Mouse (Mus musculus): ENCODE data around the gene Mymx. TPM values are rescaled to one million over a fixed set of nuclear protein-coding genes. Genes with fewer than 3 reads are reported as not detected.

Gene Mymx
- total and polyA plus RNA-seq, 3 experiments, result not detected

- H3K4me3 ChIP-seq, result peak overlapping the region; percentile 9; the same call in 1 of the 2 replicates
- H3K4me1 ChIP-seq (ENCODE audit: control insufficient read depth, insufficient read depth, low read length), result peaks cover 27% of the 10 kb centered on the region
- peak; percentile 88 for DNase-seq
- intact Hi-C loops (cut with DNase I), result loop anchor here (1.0 to 10.0 kb wide), 6 partner anchors 11 to 570 kb away; partner anchors contain the start of genes Mad2l1bp and Slc29a1
- no peaks in the 10 kb centered on the region for H3K27me3 ChIP-seq (ENCODE audit: control insufficient read depth, insufficient read depth, low read length)
- peaks cover 11% of the 10 kb centered on the region; the same call in 1 of the 2 replicates for H3K36me3 ChIP-seq (ENCODE audit: control insufficient read depth, insufficient read depth, low read length)
- TF ChIP-seq EP300 (IDR thresholded peaks at IDR 0.05; ENCODE audit: insufficient read depth, low read depth, low read length) (peak; percentile 39; the same call in 1 of the 2 replicates), POLR2A (IDR thresholded peaks at IDR 0.05; ENCODE audit: insufficient read depth, low read depth, low read length) (peak; percentile 69), CTCF (IDR thresholded peaks at IDR 0.05) (no peak; the same call in 1 of the 2 replicates)
- peak overlapping the region; percentile 90 for H3K27ac ChIP-seq
- H3K79me2 ChIP-seq (replicated peaks; ENCODE audit: control insufficient read depth, insufficient read depth, low read length), result no peaks in the 10 kb centered on the region
- 6% methylated on average over 14 of the region's 14 CpGs for WGBS
- peak overlapping the region; percentile 51 for H3K9ac ChIP-seq (ENCODE audit: low read depth, low read length)
Measured at GRCm38 (mm10) chr17:45584939-45585678, 16.8 kb downstream of the Mymx start.

GRCm38 (mm10) chr17:45584096-45584896, 17.6 kb downstream of the Mymx start:
- Histone ChIP-seq H3K27ac (peak overlapping the region; percentile 90), H3K79me2 (replicated peaks; ENCODE audit: control insufficient read depth, insufficient read depth, low read length) (no peaks in the 10 kb centered on the region), H3K4me3 (no peak overlapping the region; the same call in 1 of the 2 replicates), H3K9ac (ENCODE audit: low read depth, low read length) (peak overlapping the region; percentile 50), H3K4me1 (ENCODE audit: control insufficient read depth, insufficient read depth, low read length) (peaks cover 27% of the 10 kb centered on the region), H3K27me3 (ENCODE audit: control insufficient read depth, insufficient read depth, low read length) (no peaks in the 10 kb centered on the region), H3K36me3 (ENCODE audit: control insufficient read depth, insufficient read depth, low read length) (peaks cover 11% of the 10 kb centered on the region; the same call in 1 of the 2 replicates)
- peak; percentile 90 to 94 for DNase-seq
- intact Hi-C loops (cut with DNase I), result loop anchor here (1.0 to 10.0 kb wide), 6 partner anchors 10 to 571 kb away; partner anchors contain the start of genes Mad2l1bp and Slc29a1
- WGBS, result 7% methylated on average over 12 of the region's 12 CpGs
- peak; percentile 97 for TF ChIP-seq EP300 (IDR thresholded peaks at IDR 0.05; ENCODE audit: insufficient read depth, low read depth, low read length)
- TF ChIP-seq POLR2A (IDR thresholded peaks at IDR 0.05; ENCODE audit: insufficient read depth, low read depth, low read length), result peak; percentile 46; the same call in 1 of the 2 replicates
- no peak for TF ChIP-seq CTCF (IDR thresholded peaks at IDR 0.05)

GRCm38 (mm10) chr17:45582715-45583355, 19.1 kb downstream of the Mymx start:
- Histone ChIP-seq H3K79me2 (replicated peaks; ENCODE audit: control insufficient read depth, insufficient read depth, low read length) (no peaks in the 10 kb centered on the region), H3K4me1 (ENCODE audit: control insufficient read depth, insufficient read depth, low read length) (peaks cover 29% of the 10 kb centered on the region), H3K4me3 (no peak overlapping the region), H3K27ac (peak overlapping the region; percentile 90; the same call in 1 of the 2 replicates), H3K9ac (ENCODE audit: low read depth, low read length) (no peak overlapping the region), H3K36me3 (ENCODE audit: control insufficient read depth, insufficient read depth, low read length) (peaks cover 11% of the 10 kb centered on the region; the same call in 1 of the 2 replicates), H3K27me3 (ENCODE audit: control insufficient read depth, insufficient read depth, low read length) (no peaks in the 10 kb centered on the region)
- intact Hi-C loops (cut with DNase I), result loop anchor here (5.0 to 10.0 kb wide), 3 partner anchors 134 to 572 kb away; partner anchors contain the start of gene Mad2l1bp
- TF ChIP-seq EP300 (IDR thresholded peaks at IDR 0.05; ENCODE audit: insufficient read depth, low read depth, low read length) (no peak), CTCF (IDR thresholded peaks at IDR 0.05) (peak; percentile 74)
- 52% methylated on average over 6 of the region's 6 CpGs for WGBS
- peak in 1 of 2 experiments; percentile 25 for DNase-seq

GRCm38 (mm10) chr17:45582188-45582587, 19.7 kb downstream of the Mymx start:
- TF ChIP-seq EP300 (IDR thresholded peaks at IDR 0.05; ENCODE audit: insufficient read depth, low read depth, low read length), result no peak
- intact Hi-C loops (cut with DNase I), result loop anchor here (5.0 to 10.0 kb wide), 3 partner anchors 135 to 573 kb away; partner anchors contain the start of gene Mad2l1bp
- H3K4me1 ChIP-seq (ENCODE audit: control insufficient read depth, insufficient read depth, low read length), result peaks cover 29% of the 10 kb centered on the region

GRCm38 (mm10) chr17:45581567-45581983, 20.3 kb downstream of the Mymx start:
- TF ChIP-seq POLR2A (IDR thresholded peaks at IDR 0.05; ENCODE audit: insufficient read depth, low read depth, low read length) (no peak), CTCF (IDR thresholded peaks at IDR 0.05) (peak; percentile 98), EP300 (IDR thresholded peaks at IDR 0.05; ENCODE audit: insufficient read depth, low read depth, low read length) (0 out of 2 replicates have a peak, but pooled peaks have one; percentile 5)
- Histone ChIP-seq H3K27ac (peak overlapping the region; percentile 76), H3K4me3 (0 out of 2 replicates have a peak overlapping the region, but pooled peaks have one; percentile 3), H3K79me2 (replicated peaks; ENCODE audit: control insufficient read depth, insufficient read depth, low read length) (no peaks in the 10 kb centered on the region), H3K27me3 (ENCODE audit: control insufficient read depth, insufficient read depth, low read length) (no peaks in the 10 kb centered on the region), H3K4me1 (ENCODE audit: control insufficient read depth, insufficient read depth, low read length) (peaks cover 29% of the 10 kb centered on the region), H3K9ac (ENCODE audit: low read depth, low read length) (no peak overlapping the region), H3K36me3 (ENCODE audit: control insufficient read depth, insufficient read depth, low read length) (peaks cover 11% of the 10 kb centered on the region; the same call in 1 of the 2 replicates)
- intact Hi-C loops (cut with DNase I), result loop anchor here (1.0 to 10.0 kb wide), 5 partner anchors 48 to 573 kb away; partner anchors contain the start of gene Mad2l1bp
- peak; percentile 74 to 75 for DNase-seq
- 1% methylated on average over 2 of the region's 2 CpGs for WGBS

More at GRCm38 (mm10) chr17:45582188-45582587, 19.7 kb downstream of the Mymx start:
- Histone ChIP-seq H3K27ac (no peak overlapping the region), H3K79me2 (replicated peaks; ENCODE audit: control insufficient read depth, insufficient read depth, low read length) (no peaks in the 10 kb centered on the region), H3K36me3 (ENCODE audit: control insufficient read depth, insufficient read depth, low read length) (peaks cover 11% of the 10 kb centered on the region; the same call in 1 of the 2 replicates), H3K9ac (ENCODE audit: low read depth, low read length) (no peak overlapping the region), H3K4me3 (no peak overlapping the region), H3K27me3 (ENCODE audit: control insufficient read depth, insufficient read depth, low read length) (no peaks in the 10 kb centered on the region)
- WGBS, result 77% methylated on average over 6 of the region's 6 CpGs
- DNase-seq, result peak in 1 of 2 experiments; percentile 18
